Mouse (Mus musculus) E14TG2a.4 (cell line): Measurements from ENCODE around the gene Pnpla5.
A peak's percentile ranks its signal among the peaks of the same experiment; 100 is the strongest.
"Not testable (repeated sequence)": the region's sequence is repeated elsewhere in the genome, so short reads cannot be mapped to it uniquely, and the experiment has no call there.

Source experiments
- H3K27me3 ChIP-seq: 2 replicates; pipeline ENCODE4 v1.6.1; 2014; ENCODE audit warnings: low read length, control low read depth; ENCODE audit not compliant: insufficient read depth
- H3K36me3 ChIP-seq: 2 replicates; pipeline ENCODE4 v1.6.1; 2014; ENCODE audit warnings: low read length, control low read depth; ENCODE audit not compliant: insufficient read depth
- H3K4me1 ChIP-seq: replicated peaks from 2 replicates; pipeline ENCODE4 v1.6.1; 2014; ENCODE audit warnings: low read depth, low read length, control low read depth
- H3K4me3 ChIP-seq: replicated peaks from 2 replicates; pipeline ENCODE4 v1.5.1; 2014; ENCODE audit warnings: mild to moderate bottlenecking, low read length
- H3K9me3 ChIP-seq: 2 replicates; pipeline ENCODE4 v1.6.1; 2014; ENCODE audit warnings: low read length, control low read depth
- CTCF ChIP-seq: conservative IDR thresholded peaks from 2 replicates; pipeline ENCODE4 v1.5.1; 2014; ENCODE audit warnings: low read length
- NANOG ChIP-seq: IDR thresholded peaks from 2 replicates; pipeline ENCODE4 v1.6.1; 2014; ENCODE audit warnings: borderline replicate concordance, low read length, mixed read lengths
- POU5F1 ChIP-seq: IDR thresholded peaks from 2 replicates; pipeline ENCODE4 v1.6.1; 2014; ENCODE audit warnings: low read length, borderline replicate concordance

Pnpla5 gene

GRCm38 (mm10) chr15:84108899-84109298 is 14.1 kb downstream of the Pnpla5 start:
- Histone ChIP-seq H3K4me1 (peaks cover 31% of the 10 kb centered on the region), H3K9me3 (no peaks in the 10 kb centered on the region)

GRCm38 (mm10) chr15:84105924-84106500 is 17.0 kb downstream of the Pnpla5 start:
- Histone ChIP-seq H3K4me1 (peaks cover 51% of the 10 kb centered on the region), H3K27me3 (peaks cover 42% of the 10 kb centered on the region), H3K9me3 (no peaks in the 10 kb centered on the region), H3K4me3 (peak overlapping the region; percentile 86), H3K36me3 (no peaks in the 10 kb centered on the region)
- no peak for TF ChIP-seq CTCF
- no peak for TF ChIP-seq NANOG
- TF ChIP-seq POU5F1: no peak

More at GRCm38 (mm10) chr15:84108899-84109298, 14.1 kb downstream of the Pnpla5 start:
- TF ChIP-seq CTCF (no peak), POU5F1 (no peak), NANOG (no peak)
- Histone ChIP-seq H3K4me3 (no peak overlapping the region), H3K27me3 (peaks cover 60% of the 10 kb centered on the region), H3K36me3 (no peaks in the 10 kb centered on the region)

- Histone ChIP-seq H3K36me3 (no peaks in the 10 kb centered on the region), H3K27me3 (peaks cover 40% of the 10 kb centered on the region), H3K4me1 (peaks cover 51% of the 10 kb centered on the region), H3K9me3 (no peaks in the 10 kb centered on the region), H3K4me3 (peak within 1 kb of the TSS; percentile 86)
- no peak for TF ChIP-seq NANOG
- TF ChIP-seq POU5F1: no peak
- TF ChIP-seq CTCF: no peak
These were observed 17.7 kb downstream of the Pnpla5 start, which contains the start of gene Sult4a1 for GRCm38 (mm10) chr15:84105105-84105923. Gene Sult4a1 (minus strand): TSS chr15:84105754.

GRCm38 (mm10) chr15:84104626-84105025 is 18.3 kb downstream of the Pnpla5 start:
- Histone ChIP-seq H3K9me3 (no peaks in the 10 kb centered on the region), H3K4me1 (peaks cover 51% of the 10 kb centered on the region), H3K36me3 (no peaks in the 10 kb centered on the region), H3K4me3 (peak overlapping the region; percentile 86), H3K27me3 (peaks cover 40% of the 10 kb centered on the region)
- TF ChIP-seq CTCF: no peak
- TF ChIP-seq POU5F1: no peak
- TF ChIP-seq NANOG: no peak

GRCm38 (mm10) chr15:84097536-84097935 is 25.4 kb downstream of the Pnpla5 start:
- not testable (repeated sequence) for H3K4me1 ChIP-seq, H3K4me3 ChIP-seq, H3K27me3 ChIP-seq, H3K36me3 ChIP-seq, H3K9me3 ChIP-seq

GRCm38 (mm10) chr15:84096051-84096450 is 26.9 kb downstream of the Pnpla5 start:
- no peak overlapping the region for H3K4me3 ChIP-seq
- TF ChIP-seq NANOG (no peak), CTCF (no peak), POU5F1 (no peak)
- H3K9me3 ChIP-seq: no peaks in the 10 kb centered on the region
- no peaks in the 10 kb centered on the region for H3K27me3 ChIP-seq
- H3K4me1 ChIP-seq: peaks cover 8% of the 10 kb centered on the region; the same call in 1 of the 2 replicates
- peaks cover 14% of the 10 kb centered on the region for H3K36me3 ChIP-seq

GRCm38 (mm10) chr15:84094921-84095320 is 28.1 kb downstream of the Pnpla5 start:
- TF ChIP-seq POU5F1 (no peak), NANOG (no peak), CTCF (no peak)
- Histone ChIP-seq H3K27me3 (no peaks in the 10 kb centered on the region), H3K4me3 (no peak overlapping the region), H3K9me3 (no peaks in the 10 kb centered on the region), H3K36me3 (peaks cover 26% of the 10 kb centered on the region), H3K4me1 (peaks cover 9% of the 10 kb centered on the region)

GRCm38 (mm10) chr15:84086775-84087174 is 36.2 kb downstream of the Pnpla5 start:
- no peaks in the 10 kb centered on the region for H3K27me3 ChIP-seq
- peaks cover 46% of the 10 kb centered on the region for H3K4me1 ChIP-seq
- H3K36me3 ChIP-seq: peaks cover 48% of the 10 kb centered on the region
- H3K9me3 ChIP-seq: no peaks in the 10 kb centered on the region
- no peak for TF ChIP-seq NANOG
- no peak for TF ChIP-seq CTCF
- TF ChIP-seq POU5F1: no peak
- 0 out of 2 replicates have a peak overlapping the region, but pooled peaks have one; percentile 20 for H3K4me3 ChIP-seq

GRCm38 (mm10) chr15:84086364-84086763 is 36.6 kb downstream of the Pnpla5 start:
- TF ChIP-seq POU5F1 (no peak), CTCF (no peak), NANOG (no peak)
- peaks cover 46% of the 10 kb centered on the region for H3K4me1 ChIP-seq
- peaks cover 48% of the 10 kb centered on the region for H3K36me3 ChIP-seq

More at GRCm38 (mm10) chr15:84086364-84086763, 36.6 kb downstream of the Pnpla5 start:
- Histone ChIP-seq H3K9me3 (no peaks in the 10 kb centered on the region), H3K27me3 (no peaks in the 10 kb centered on the region), H3K4me3 (0 out of 2 replicates have a peak overlapping the region, but pooled peaks have one; percentile 20)
